Mouse (Mus musculus) embryonic facial prominence, embryonic 13.5 days (tissue): ENCODE data around the gene C1galt1. TPM values are rescaled to one million over a fixed set of nuclear protein-coding genes. Genes with fewer than 3 reads are reported as not detected.

ENCODE experiments used
- ATAC-seq: fragments of 200-750 bp; cut with Nextera tagmentation; 2 replicates; pipeline ENCODE4 v1.8.0; 2017; ENCODE audit warnings: low read depth; ENCODE audit not compliant: insufficient number of reproducible peaks, insufficient read depth, low FRiP score, low TSS enrichment
- H3K27ac ChIP-seq: fragments of 300-500 bp; sonication (generic); 2 replicates; pipeline ENCODE4 v1.5.1; 2015; ENCODE audit warnings: moderate library complexity, mild to moderate bottlenecking, inconsistent platforms
- H3K27me3 ChIP-seq: fragments of 300-500 bp; sonication (generic); 2 replicates; pipeline ENCODE4 v1.6.1; 2015; ENCODE audit warnings: mild to moderate bottlenecking, inconsistent platforms
- H3K36me3 ChIP-seq: fragments of 300-500 bp; sonication (generic); 2 replicates; pipeline ENCODE4 v1.6.1; 2015; ENCODE audit warnings: mild to moderate bottlenecking, inconsistent platforms
- H3K4me1 ChIP-seq: fragments of 300-500 bp; sonication (generic); 2 replicates; pipeline ENCODE4 v1.6.1; 2015; ENCODE audit warnings: inconsistent platforms
- H3K4me2 ChIP-seq: fragments of 300-500 bp; sonication (generic); 2 replicates; pipeline ENCODE4 v1.6.1; 2015; ENCODE audit warnings: moderate library complexity, mild to moderate bottlenecking, inconsistent platforms
- H3K4me3 ChIP-seq: fragments of 300-500 bp; sonication (generic); 2 replicates; pipeline ENCODE4 v1.5.1; 2015; ENCODE audit warnings: mild to moderate bottlenecking, inconsistent platforms
- H3K9ac ChIP-seq: fragments of 300-500 bp; sonication (generic); 2 replicates; pipeline ENCODE4 v1.6.1; 2015; ENCODE audit warnings: mild to moderate bottlenecking, inconsistent platforms
- H3K9me3 ChIP-seq: fragments of 300-500 bp; sonication (generic); 2 replicates; pipeline ENCODE4 v1.6.1; 2016; ENCODE audit warnings: inconsistent platforms
- WGBS: fragments of 180-500 bp; shearing (Covaris S2); methylation state at CpG from one replicate; pipeline ENCODE4 v1.1.7; 2015; ENCODE audit warnings: mixed read lengths; 5-methylcytosine and 5-hydroxymethylcytosine counted together
- polyA plus RNA-seq: library from polyadenylated mRNA; unstranded; fragments of >200 nt; fragmentation: Nextera tagmentation; extraction: Ambion mirVana; gene quantifications from 2 replicates; pipeline ENCODE4 v1.2.1, GENCODE M21; 2015

Gene C1galt1
- polyA plus RNA-seq, 1 experiment from 2014 or later = 2.5 TPM

- Histone ChIP-seq H3K4me1 (peaks cover 29% of the 10 kb centered on the region), H3K4me3 (peak overlapping the region; percentile 13; the same call in 1 of the 2 replicates), H3K27ac (no peak overlapping the region), H3K36me3 (no peaks in the 10 kb centered on the region), H3K27me3 (no peaks in the 10 kb centered on the region), H3K9ac (no peak overlapping the region), H3K9me3 (no peaks in the 10 kb centered on the region), H3K4me2 (peak overlapping the region; percentile 29)
- no peak for ATAC-seq
- WGBS = 71% methylated on average over 8 of the region's 8 CpGs
Observed at GRCm38 (mm10) chr6:7846726-7847439, 2.2 kb downstream of the C1galt1 start.

GRCm38 (mm10) chr6:7847890-7848508 is 3.4 kb downstream of the C1galt1 start:
- H3K4me1 ChIP-seq = peaks cover 29% of the 10 kb centered on the region
- peak overlapping the region; percentile 29 for H3K4me2 ChIP-seq

GRCm38 (mm10) chr6:7848714-7849113 is 4.1 kb downstream of the C1galt1 start:
- no peak for ATAC-seq
- Histone ChIP-seq H3K27ac (no peak overlapping the region), H3K9me3 (no peaks in the 10 kb centered on the region), H3K36me3 (no peaks in the 10 kb centered on the region), H3K9ac (no peak overlapping the region), H3K4me1 (peaks cover 29% of the 10 kb centered on the region), H3K4me3 (no peak overlapping the region), H3K4me2 (no peak overlapping the region), H3K27me3 (no peaks in the 10 kb centered on the region)
- 81% methylated on average over 9 of the region's 9 CpGs for WGBS

More at GRCm38 (mm10) chr6:7847890-7848508, 3.4 kb downstream of the C1galt1 start:
- no peaks in the 10 kb centered on the region for H3K36me3 ChIP-seq
- 66% methylated on average over 6 of the region's 6 CpGs for WGBS
- ATAC-seq = no peak
- H3K9me3 ChIP-seq = no peaks in the 10 kb centered on the region
- no peaks in the 10 kb centered on the region for H3K27me3 ChIP-seq
- no peak overlapping the region for H3K27ac ChIP-seq
- no peak overlapping the region for H3K9ac ChIP-seq
- H3K4me3 ChIP-seq = no peak overlapping the region

GRCm38 (mm10) chr6:7851036-7851435 is 6.4 kb downstream of the C1galt1 start:
- Histone ChIP-seq H3K4me1 (peaks cover 29% of the 10 kb centered on the region), H3K36me3 (no peaks in the 10 kb centered on the region), H3K27me3 (no peaks in the 10 kb centered on the region), H3K27ac (no peak overlapping the region), H3K9me3 (no peaks in the 10 kb centered on the region), H3K4me2 (no peak overlapping the region), H3K9ac (no peak overlapping the region), H3K4me3 (no peak overlapping the region)
- 77% methylated on average over 2 of the region's 2 CpGs for WGBS
- ATAC-seq = peak; percentile 59; the same call in 1 of the 2 replicates

GRCm38 (mm10) chr6:7852919-7853318 is 8.3 kb downstream of the C1galt1 start:
- Histone ChIP-seq H3K36me3 (no peaks in the 10 kb centered on the region), H3K4me3 (no peak overlapping the region), H3K4me2 (no peak overlapping the region), H3K27ac (no peak overlapping the region), H3K9ac (no peak overlapping the region), H3K9me3 (no peaks in the 10 kb centered on the region), H3K4me1 (peaks cover 23% of the 10 kb centered on the region), H3K27me3 (no peaks in the 10 kb centered on the region)
- 62% methylated on average over 1 of the region's 1 CpGs for WGBS
- ATAC-seq = no peak

GRCm38 (mm10) chr6:7853461-7853860 is 8.8 kb downstream of the C1galt1 start:
- Histone ChIP-seq H3K4me2 (no peak overlapping the region), H3K9ac (no peak overlapping the region), H3K27ac (no peak overlapping the region), H3K27me3 (no peaks in the 10 kb centered on the region), H3K9me3 (no peaks in the 10 kb centered on the region), H3K4me1 (peaks cover 17% of the 10 kb centered on the region), H3K36me3 (no peaks in the 10 kb centered on the region), H3K4me3 (no peak overlapping the region)
- 75% methylated on average over 3 of the region's 3 CpGs for WGBS
- ATAC-seq = no peak

- H3K4me2 ChIP-seq = no peak overlapping the region
- H3K4me3 ChIP-seq = no peak overlapping the region
- peaks cover 11% of the 10 kb centered on the region; the same call in 1 of the 2 replicates for H3K4me1 ChIP-seq
- H3K27me3 ChIP-seq = no peaks in the 10 kb centered on the region
- no peak for ATAC-seq
- no peaks in the 10 kb centered on the region for H3K36me3 ChIP-seq
- H3K9ac ChIP-seq = no peak overlapping the region
- H3K9me3 ChIP-seq = no peaks in the 10 kb centered on the region
- no peak overlapping the region for H3K27ac ChIP-seq
- WGBS = 72% methylated on average over 5 of the region's 5 CpGs
Observed at GRCm38 (mm10) chr6:7856682-7857290, 12.1 kb downstream of the C1galt1 start.

- H3K4me2 ChIP-seq = no peak overlapping the region
- H3K27me3 ChIP-seq = no peaks in the 10 kb centered on the region
- 81% methylated on average over 8 of the region's 8 CpGs for WGBS
- no peak for ATAC-seq
- no peak overlapping the region for H3K27ac ChIP-seq
- peaks cover 11% of the 10 kb centered on the region; the same call in 1 of the 2 replicates for H3K4me1 ChIP-seq
- no peak overlapping the region for H3K9ac ChIP-seq
- H3K9me3 ChIP-seq = no peaks in the 10 kb centered on the region
- H3K36me3 ChIP-seq = no peaks in the 10 kb centered on the region
- H3K4me3 ChIP-seq = no peak overlapping the region
Observed at GRCm38 (mm10) chr6:7857356-7858247, 13.0 kb downstream of the C1galt1 start.

- H3K36me3 ChIP-seq = no peaks in the 10 kb centered on the region
- WGBS = 41% methylated on average over 5 of the region's 5 CpGs
- H3K27ac ChIP-seq = no peak overlapping the region
- H3K9ac ChIP-seq = no peak overlapping the region
- H3K27me3 ChIP-seq = no peaks in the 10 kb centered on the region
- no peak overlapping the region for H3K4me2 ChIP-seq
- peaks cover 11% of the 10 kb centered on the region; the same call in 1 of the 2 replicates for H3K4me1 ChIP-seq
- ATAC-seq = no peak
- no peak overlapping the region for H3K4me3 ChIP-seq
- no peaks in the 10 kb centered on the region for H3K9me3 ChIP-seq
Observed at GRCm38 (mm10) chr6:7858586-7858985, 13.9 kb downstream of the C1galt1 start.

- no peak overlapping the region for H3K4me2 ChIP-seq
- WGBS = 90% methylated on average over 3 of the region's 3 CpGs
- H3K4me1 ChIP-seq = peaks cover 11% of the 10 kb centered on the region; the same call in 1 of the 2 replicates
Observed at GRCm38 (mm10) chr6:7859161-7859560, 14.5 kb downstream of the C1galt1 start.

GRCm38 (mm10) chr6:7861033-7861432 is 16.4 kb downstream of the C1galt1 start:
- 49% methylated on average over 3 of the region's 3 CpGs for WGBS
- Histone ChIP-seq H3K9ac (no peak overlapping the region), H3K4me3 (no peak overlapping the region), H3K27ac (no peak overlapping the region), H3K27me3 (no peaks in the 10 kb centered on the region), H3K9me3 (no peaks in the 10 kb centered on the region), H3K4me2 (no peak overlapping the region), H3K36me3 (peaks cover 10% of the 10 kb centered on the region), H3K4me1 (peaks cover 11% of the 10 kb centered on the region; the same call in 1 of the 2 replicates)
- no peak for ATAC-seq

More at GRCm38 (mm10) chr6:7859161-7859560, 14.5 kb downstream of the C1galt1 start:
- H3K27ac ChIP-seq = no peak overlapping the region
- H3K36me3 ChIP-seq = peaks cover 3% of the 10 kb centered on the region
- H3K9me3 ChIP-seq = no peaks in the 10 kb centered on the region
- no peak for ATAC-seq
- no peaks in the 10 kb centered on the region for H3K27me3 ChIP-seq
- no peak overlapping the region for H3K4me3 ChIP-seq
- no peak overlapping the region for H3K9ac ChIP-seq
